Mouse (Mus musculus): ENCODE measurements around the gene Zkscan4. TPM values are rescaled to one million over a fixed set of nuclear protein-coding genes. Genes with fewer than 3 reads are reported as not detected.
"Not testable (repeated sequence)": the region's sequence is repeated elsewhere in the genome, so short reads cannot be mapped to it uniquely, and the experiment has no call there.

Zkscan4 gene
- not detected for polyA plus RNA-seq (2017; shearing (Covaris generic))

GRCm38 (mm10) chr13:21478759-21479670 is at the start of gene Zkscan4, which contains the start of gene Gm10065:
TSS of gene Zkscan4 (plus strand) at chr13:21478907.
TSS of gene Gm10065 (minus strand) at chr13:21479441.
- not testable (repeated sequence) for ATAC-seq

GRCm38 (mm10) chr13:21435476-21435875 is 43.2 kb upstream of the Zkscan4 start:
- ATAC-seq, result no peak

- ATAC-seq, result peak; percentile 86
Measured at GRCm38 (mm10) chr13:21440503-21441206, 38.1 kb upstream of the Zkscan4 start, which contains the start of gene Pgbd1. TSS of gene Pgbd1 (minus strand) at chr13:21441058.

GRCm38 (mm10) chr13:21441207-21441572 is 37.5 kb upstream of the Zkscan4 start:
- peak; percentile 16 for ATAC-seq

- ATAC-seq, result no peak
Measured at GRCm38 (mm10) chr13:21446796-21447195, 31.9 kb upstream of the Zkscan4 start.

- no peak for ATAC-seq
Measured at GRCm38 (mm10) chr13:21447856-21448614, 30.7 kb upstream of the Zkscan4 start.

- peak; percentile 8 for ATAC-seq
Measured at GRCm38 (mm10) chr13:21453042-21453441, 25.7 kb upstream of the Zkscan4 start.

GRCm38 (mm10) chr13:21453449-21453848 is 25.3 kb upstream of the Zkscan4 start, which contains the start of gene Zscan26:
TSS of gene Zscan26 (minus strand) at chr13:21453730.
- ATAC-seq, result peak; percentile 96

GRCm38 (mm10) chr13:21454133-21454532 is 24.6 kb upstream of the Zkscan4 start:
- no peak for ATAC-seq

- ATAC-seq, result no peak
Measured at GRCm38 (mm10) chr13:21456347-21456746, 22.4 kb upstream of the Zkscan4 start.

- not testable (repeated sequence) for ATAC-seq
Measured at GRCm38 (mm10) chr13:21462516-21462915, 16.2 kb upstream of the Zkscan4 start.

GRCm38 (mm10) chr13:21467336-21467735 is 11.4 kb upstream of the Zkscan4 start:
- ATAC-seq, result no peak

GRCm38 (mm10) chr13:21468061-21469019 is 10.4 kb upstream of the Zkscan4 start, which contains the start of gene Nkapl:
TSS of gene Nkapl (minus strand) at chr13:21468509.
- ATAC-seq, result peak; percentile 82

GRCm38 (mm10) chr13:21469097-21469496 is 9.6 kb upstream of the Zkscan4 start:
- no peak for ATAC-seq

GRCm38 (mm10) chr13:21472427-21472826 is 6.3 kb upstream of the Zkscan4 start:
- no peak for ATAC-seq

GRCm38 (mm10) chr13:21486881-21487280 is 8.2 kb downstream of the Zkscan4 start:
- no peak for ATAC-seq

- ATAC-seq, result no peak
Measured at GRCm38 (mm10) chr13:21492847-21493246, 14.1 kb downstream of the Zkscan4 start.

GRCm38 (mm10) chr13:21495080-21495479 is 16.4 kb downstream of the Zkscan4 start, which contains the start of gene AK157302:
TSS of gene AK157302 (plus strand) at chr13:21495223.
- ATAC-seq, result no peak

- not testable (repeated sequence) for ATAC-seq
Measured at GRCm38 (mm10) chr13:21501182-21501581, 22.5 kb downstream of the Zkscan4 start, which contains the start of gene Gm11273. TSS of gene Gm11273 (minus strand) at chr13:21501418.

GRCm38 (mm10) chr13:21502296-21502695 is 23.6 kb downstream of the Zkscan4 start:
- ATAC-seq, result no peak

- ATAC-seq, result peak; percentile 98
Measured at GRCm38 (mm10) chr13:21506221-21506649, 27.5 kb downstream of the Zkscan4 start.

Data from activated CD4-positive, CD25-positive, alpha-beta regulatory T cell, adult 4 months (primary cell).